Comparison of ENCODE assay signal across 8 mouse cellular contexts in genomic region chr3:108186098-108187047, GRCm38 (mm10). TPM values are rescaled to one million over a fixed set of nuclear protein-coding genes. Genes with fewer than 3 reads are reported as not detected.
DNase-seq lines count a peak whose midpoint lies in the region; ATAC-seq lines count a peak whose summit lies in the region.

Amigo1 (plus strand) TSS chr3:108186335.

- peak; percentile 30 to 55 for DNase-seq in spleen, postnatal 10 days (ENCODE audit: low spot score in 2 of 2)
- no peak for DNase-seq in spleen, postnatal 36 days (ENCODE audit: low spot score in 2 of 2)
- DNase-seq in cerebellum, adult 8-10 months = peak; percentile 66
- DNase-seq in gastrocnemius, adult 18-20 months (ENCODE audit: low spot score) = no peak
- DNase-seq in hindbrain, embryonic 14.5 days (ENCODE audit: low spot score) = peak; percentile 67
- peak; percentile 73 for DNase-seq in limb, embryonic 10.5 days (ENCODE audit: low spot score)
- peak; percentile 61 for DNase-seq in mesoderm, embryonic 11.5 days (ENCODE audit: low read depth, low spot score)
- DNase-seq in thymus, postnatal 36 days = peak; percentile 57 to 67

- H3K9ac ChIP-seq in hindbrain, embryonic 14.5 days = peak within 1 kb of the TSS; percentile 79

- peak within 1 kb of the TSS; percentile 73 for H3K27ac ChIP-seq in hindbrain, embryonic 14.5 days
- H3K27ac ChIP-seq in limb, embryonic 10.5 days = peak within 1 kb of the TSS; percentile 84

- WGBS in hindbrain, embryonic 14.5 days = 1% methylated on average over 70 of the region's 100 CpGs
- 5% methylated on average over 97 of the region's 100 CpGs for WGBS in limb, embryonic 10.5 days

- peaks cover 3% of the 10 kb centered on the region; the same call in 1 of the 2 replicates for H3K27me3 ChIP-seq in hindbrain, embryonic 14.5 days (ENCODE audit: control insufficient read depth, insufficient read depth, low read length)
- H3K27me3 ChIP-seq in limb, embryonic 10.5 days (ENCODE audit: low read depth, poor library complexity, severe bottlenecking) = peaks cover 34% of the 10 kb centered on the region

- no peaks in the 10 kb centered on the region for H3K9me3 ChIP-seq in hindbrain, embryonic 14.5 days (ENCODE audit: control insufficient read depth, low read length)
- no peaks in the 10 kb centered on the region for H3K9me3 ChIP-seq in limb, embryonic 10.5 days (replicated peaks)

- ATAC-seq in hindbrain, embryonic 14.5 days (ENCODE audit: low FRiP score) = peak; percentile 74

- H3K4me3 ChIP-seq in hindbrain, embryonic 14.5 days (replicated peaks; ENCODE audit: low read length) = peak within 1 kb of the TSS; percentile 73
- H3K4me3 ChIP-seq in limb, embryonic 10.5 days = peak within 1 kb of the TSS; percentile 65

- peaks cover 17% of the 10 kb centered on the region for H3K4me1 ChIP-seq in hindbrain, embryonic 14.5 days (replicated peaks; ENCODE audit: control insufficient read depth, insufficient read depth, low read length)
- peaks cover 31% of the 10 kb centered on the region for H3K4me1 ChIP-seq in limb, embryonic 10.5 days

- H3K36me3 ChIP-seq in hindbrain, embryonic 14.5 days (replicated peaks; ENCODE audit: control insufficient read depth, insufficient read depth) = peaks cover 8% of the 10 kb centered on the region; the same call in 1 of the 2 replicates
- H3K36me3 ChIP-seq in limb, embryonic 10.5 days = 0 out of 2 replicates have a peak, but pooled peaks cover 9% of the 10 kb centered on the region

- H3K4me2 ChIP-seq in hindbrain, embryonic 14.5 days (replicated peaks) = peak within 1 kb of the TSS; percentile 81

RNA-seq across cellular contexts. Expression of gene Amigo1, which starts in this region (rescaled TPM):
- total RNA-seq in gastrocnemius, adult 18-20 months (2021) = 10 to 100 TPM; 23.9 to 26.3 TPM
- polyA plus RNA-seq in hindbrain, embryonic 14.5 days (2014; fragmentation: Nextera tagmentation; extraction: Ambion mirVana) = 11.1 and 11.3 TPM in 2 replicates
- 2.6 and 3.0 TPM in 2 replicates for polyA plus RNA-seq in limb, embryonic 10.5 days (2016; fragmentation: Nextera tagmentation; extraction: Ambion mirVana)

Comparison
In these comparisons a context has a peak if more than half of its experiments do, and no peak if none do; other contexts are left out.
1. DNase-seq: peak in spleen, postnatal 10 days (2 of 2), cerebellum, adult 8-10 months (single experiment), hindbrain, embryonic 14.5 days (single experiment), limb, embryonic 10.5 days (single experiment), mesoderm, embryonic 11.5 days (single experiment) and thymus, postnatal 36 days (2 of 2); none in spleen, postnatal 36 days (0 of 2) and gastrocnemius, adult 18-20 months (single experiment).